Mouse (Mus musculus) heart, adult 2 months (tissue): ENCODE results near the gene Dlx2.

Source experiments
- CTCF ChIP-seq: fragments of 200-600 bp; IDR thresholded peaks from 2 replicates; pipeline ENCODE4 v1.8.1; 2022; ENCODE audit warnings: antibody characterized with exemption, mild to moderate bottlenecking, moderate library complexity
- POLR2A ChIP-seq: fragments of 200-500 bp; IDR thresholded peaks from 2 replicates; pipeline ENCODE4 v1.6.1; 2011; ENCODE audit warnings: mild to moderate bottlenecking, low read depth, low read length, control low read depth; ENCODE audit not compliant: insufficient read depth

- TF ChIP-seq CTCF, result no peak
- TF ChIP-seq POLR2A, result no peak
Measured at GRCm38 (mm10) chr2:71504852-71505251, 41.7 kb downstream of the Dlx2 start.
